Mouse (Mus musculus) layer of hippocampus, postnatal 14 days (tissue): ENCODE measurements around the gene Crnkl1. TPM values are rescaled to one million over a fixed set of nuclear protein-coding genes. Genes with fewer than 3 reads are reported as not detected.
"Not testable (repeated sequence)": the region's sequence is repeated elsewhere in the genome, so short reads cannot be mapped to it uniquely, and the experiment has no call there.

Experiments used
- DNase-seq, 2 experiments: peaks; one replicate each; pipeline ENCODE4 v3.0.0; 2021 to 2022; ENCODE audit warnings: low spot score in 2 of 2, mixed read lengths in 1 of 2
- total RNA-seq, 2 experiments: library from RNA; stranded (reverse); gene quantifications; 2 replicates each; pipeline ENCODE4 v1.2.3; 2021

Crnkl1 gene
- total RNA-seq, 2 experiments from 2014 or later = 18.3 to 19.9 TPM

GRCm38 (mm10) chr2:145936975-145937374, 2.2 kb upstream of the Crnkl1 start:
- no peak for DNase-seq

DNA sequence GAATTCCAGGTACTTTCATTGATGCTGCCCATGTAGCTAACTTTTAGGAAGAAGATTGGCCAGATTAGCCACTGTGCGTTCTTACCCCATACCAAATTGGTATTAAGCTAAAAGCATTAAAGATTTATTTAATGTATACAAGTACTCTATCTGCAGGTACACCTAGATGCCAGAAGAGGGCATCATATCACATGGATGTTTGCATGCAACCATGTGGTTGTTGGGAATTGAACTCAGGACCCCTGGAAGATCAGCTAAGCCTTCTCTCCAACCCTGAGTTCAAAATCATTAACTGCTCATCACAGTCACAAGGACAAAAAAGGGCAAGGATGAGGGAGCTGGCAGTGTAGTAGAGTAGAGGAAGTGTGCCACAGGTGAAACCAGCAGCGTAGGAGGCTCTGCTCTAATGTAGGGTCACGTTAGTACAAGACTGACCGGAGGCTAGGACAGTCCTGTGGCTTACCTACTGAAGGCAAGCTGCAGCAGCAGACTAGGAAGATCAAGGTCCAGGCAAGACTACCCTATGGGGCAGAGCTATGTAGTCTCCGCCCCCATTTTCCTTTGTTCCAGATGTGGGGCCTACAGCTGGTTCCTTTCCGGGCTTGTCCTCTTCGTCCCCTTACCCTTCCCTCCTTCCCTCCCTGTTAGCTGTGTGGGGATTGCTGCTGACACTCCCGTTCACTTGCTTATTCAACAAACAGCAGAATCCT, 13.7 kb downstream of the Crnkl1 start:
- no peak for DNase-seq

- DNase-seq = not testable (repeated sequence)
Observed at GRCm38 (mm10) chr2:145905884-145906283, 28.9 kb downstream of the Crnkl1 start.

DNA sequence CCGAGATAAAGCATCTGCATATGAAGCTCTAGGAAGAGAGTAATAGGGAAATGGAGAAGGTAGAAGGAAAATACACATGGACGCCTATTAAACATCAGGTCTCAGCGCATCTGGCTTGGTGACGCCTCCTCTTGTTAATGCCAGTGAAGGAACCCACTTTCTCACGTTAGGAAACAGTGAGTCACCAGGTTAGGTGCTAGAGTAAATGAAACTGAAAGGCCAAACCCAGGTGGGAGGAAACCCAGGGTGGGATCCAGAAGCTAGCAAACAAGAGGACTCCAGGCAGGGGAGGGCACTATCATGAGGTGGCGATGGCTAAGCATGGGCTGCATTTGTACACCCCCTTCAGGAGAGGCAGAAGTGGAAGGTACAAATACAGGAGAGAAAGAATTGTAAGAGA, 29.7 kb downstream of the Crnkl1 start:
- DNase-seq = no peak

- DNase-seq = no peak
Observed at GRCm38 (mm10) chr2:145903983-145904616, 30.7 kb downstream of the Crnkl1 start.

- peak; percentile 88 to 94 for DNase-seq
Observed at GRCm38 (mm10) chr2:145903061-145903901, 31.5 kb downstream of the Crnkl1 start.

- DNase-seq = no peak
Observed at GRCm38 (mm10) chr2:145901861-145902260, 33.0 kb downstream of the Crnkl1 start, which contains the start of gene Naa20. Gene Naa20, plus strand, starts transcription at chr2:145902099.

DNA sequence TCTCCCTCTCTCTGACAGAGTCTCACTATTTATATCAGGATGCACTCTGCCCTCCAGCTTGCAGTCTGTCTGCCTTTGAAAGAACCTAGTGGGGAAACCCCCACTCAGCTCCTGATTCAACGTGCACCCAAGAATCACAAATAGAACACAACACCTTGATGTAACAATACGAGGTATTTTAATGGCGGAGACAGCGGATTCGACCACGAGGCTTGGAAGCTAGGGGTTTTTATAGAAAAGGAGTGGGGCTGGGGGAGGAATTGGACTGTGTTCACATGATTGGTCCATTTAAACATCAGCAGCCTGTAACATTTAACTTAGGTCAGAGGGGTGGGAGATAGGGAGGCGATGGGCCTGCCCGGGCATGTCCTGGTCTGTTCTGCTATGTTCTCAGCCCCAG, 34.5 kb downstream of the Crnkl1 start:
- not testable (repeated sequence) for DNase-seq

DNA sequence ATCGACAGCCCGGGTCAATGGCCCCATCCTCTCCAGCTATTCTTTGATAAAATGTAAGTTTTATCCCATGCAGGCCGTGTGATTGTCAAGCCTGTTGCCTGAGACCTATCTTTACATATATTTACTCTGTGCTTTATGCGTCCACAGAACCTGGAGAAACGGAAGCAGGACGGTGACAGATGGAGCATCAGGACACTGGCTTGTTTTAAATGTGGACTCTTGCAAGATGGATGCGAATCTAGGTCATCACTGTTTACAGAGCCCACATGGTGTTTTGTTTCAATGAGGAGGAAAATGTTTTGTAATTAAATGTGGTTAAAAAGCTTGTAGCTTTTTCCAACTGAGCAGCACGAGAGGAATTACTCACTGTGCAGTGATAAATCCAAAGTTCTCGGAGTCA, 36.7 kb downstream of the Crnkl1 start:
- no peak for DNase-seq

DNA sequence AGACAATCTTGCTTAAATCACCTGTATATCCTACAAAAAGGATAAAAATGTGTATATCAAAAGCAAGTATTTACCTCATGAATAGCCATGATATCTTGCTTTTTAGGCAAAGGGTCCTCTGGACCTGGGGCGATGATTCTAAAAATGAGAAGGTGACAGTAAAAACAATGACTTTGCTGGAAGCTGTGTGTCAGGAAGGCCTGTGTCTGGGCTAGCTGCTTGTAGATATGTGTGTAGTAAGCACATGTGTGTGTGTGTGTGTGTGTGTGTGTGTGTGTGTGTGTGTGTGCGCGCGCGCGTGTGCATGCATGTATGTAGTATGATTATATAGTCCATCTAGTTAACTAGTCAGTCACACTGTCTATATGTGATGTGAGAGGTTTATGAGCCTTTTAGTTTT, 41.1 kb downstream of the Crnkl1 start:
- DNase-seq = no peak

DNA sequence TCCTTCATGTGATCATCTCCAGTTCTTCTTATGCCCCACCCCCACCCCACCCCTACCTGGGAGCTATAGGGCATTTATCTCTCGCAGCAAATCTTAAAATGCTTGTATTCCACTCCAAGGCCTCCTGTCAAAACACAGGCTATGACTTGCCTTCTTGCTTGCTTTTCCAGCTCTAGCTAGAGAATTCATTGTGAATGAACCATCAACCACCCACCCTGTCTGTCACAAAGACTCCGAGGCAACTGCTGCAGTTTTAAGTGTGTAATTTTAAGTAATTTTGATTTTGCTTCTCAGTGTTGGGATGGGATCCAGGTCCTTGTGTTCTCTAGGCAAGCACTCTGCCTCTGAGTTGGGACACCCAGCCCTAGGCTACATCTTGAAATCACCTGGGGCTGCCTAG, 44.2 kb downstream of the Crnkl1 start:
- DNase-seq = no peak

GRCm38 (mm10) chr2:145888766-145889480, 45.9 kb downstream of the Crnkl1 start:
- DNase-seq = peak in 1 of 2 experiments; percentile 50

- DNase-seq = peak in 1 of 2 experiments; percentile 61
Observed at GRCm38 (mm10) chr2:145887937-145888765, 46.7 kb downstream of the Crnkl1 start.

DNA sequence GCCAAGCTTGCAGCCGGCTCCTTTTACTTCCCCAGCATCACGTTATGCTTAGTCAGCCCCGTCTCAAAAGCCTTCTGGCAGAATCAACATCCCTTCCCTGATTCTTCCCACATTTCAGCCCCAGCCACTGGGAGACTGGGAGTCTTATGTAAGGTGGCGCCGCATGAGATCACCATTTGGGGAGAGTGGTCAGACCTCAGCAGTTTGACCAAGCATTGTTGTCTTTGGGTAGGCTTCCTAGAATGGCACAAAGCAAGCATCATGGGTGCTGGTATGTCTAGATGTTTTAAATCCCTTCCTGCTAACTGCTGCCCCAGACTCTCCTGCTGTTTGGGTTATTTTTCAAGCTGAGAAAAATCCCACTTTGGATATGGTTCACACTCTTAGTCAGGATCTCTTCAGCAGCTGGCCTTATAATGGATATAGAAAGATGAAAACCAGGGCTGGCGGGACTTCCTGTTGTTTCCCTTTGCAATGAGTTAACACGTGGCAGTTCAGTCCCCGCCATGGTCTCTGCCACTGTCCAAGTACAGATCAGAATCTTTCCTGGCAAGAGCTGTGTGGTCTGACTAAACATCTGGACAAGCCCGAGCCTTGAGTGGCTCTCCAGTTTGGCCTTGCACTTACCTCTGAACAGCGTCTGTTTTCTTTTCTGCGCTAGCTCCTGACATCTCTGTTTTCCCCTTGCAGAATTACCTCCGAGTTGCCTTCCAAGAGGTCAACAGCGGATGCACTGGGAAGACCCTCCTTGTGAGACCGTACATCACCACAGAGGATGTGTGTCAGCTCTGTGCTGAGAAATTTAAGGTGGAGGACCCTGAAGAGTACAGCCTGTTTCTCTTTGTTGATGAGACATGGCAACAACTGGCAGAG, 49.7 kb downstream of the Crnkl1 start:
- no peak for DNase-seq

GRCm38 (mm10) chr2:145884036-145884912, 50.5 kb downstream of the Crnkl1 start:
- no peak for DNase-seq

DNA sequence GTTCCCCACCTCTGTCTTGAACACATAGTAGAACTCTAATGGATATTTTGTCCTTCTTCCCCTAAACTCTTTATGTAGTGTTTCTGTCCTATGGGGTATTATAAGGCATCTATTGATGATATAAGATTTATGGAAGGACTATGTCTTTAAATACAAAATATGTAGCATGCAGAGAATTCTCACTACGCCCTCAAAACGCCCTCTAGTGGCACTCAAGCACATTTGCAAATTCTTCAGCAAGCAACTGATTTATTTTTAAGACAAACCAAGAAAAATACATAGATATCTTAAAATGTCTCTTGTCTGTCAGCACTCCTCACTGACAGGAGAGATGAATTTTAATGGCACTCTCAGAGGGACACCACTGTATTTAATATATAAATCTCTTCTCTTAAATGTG, 52.4 kb downstream of the Crnkl1 start:
- DNase-seq = no peak

DNA sequence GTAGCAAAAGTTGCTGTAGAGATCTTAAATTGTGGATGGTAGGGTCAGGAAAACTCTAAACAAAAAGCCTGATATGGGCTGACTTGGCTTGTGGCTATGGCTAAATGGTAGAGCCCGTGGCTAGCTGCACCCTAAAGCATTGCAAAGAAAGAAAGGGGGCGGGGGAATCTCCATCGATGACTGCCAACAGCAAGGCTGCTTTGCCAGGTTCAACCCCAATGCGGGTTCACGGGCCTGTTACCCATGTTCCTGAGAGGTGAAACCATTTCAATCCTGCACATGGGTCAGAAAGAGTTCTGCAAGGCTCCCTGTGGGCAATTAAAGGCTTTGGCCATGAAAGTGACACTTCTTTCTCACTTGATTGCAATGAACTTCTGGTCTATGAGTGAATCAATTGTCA, 52.9 kb downstream of the Crnkl1 start:
- DNase-seq = no peak
